Mouse (Mus musculus) yolk sac, embryonic 10.5 days (tissue): ENCODE measurements around the gene Setd1a.
"Not testable (repeated sequence)": the region's sequence is repeated elsewhere in the genome, so short reads cannot be mapped to it uniquely, and the experiment has no call there.

Experiments
- DNase-seq: peaks from one replicate; pipeline ENCODE4 v3.0.0-alpha.2; 2017; ENCODE audit warnings: low spot score

Setd1a gene

GRCm38 (mm10) chr7:127766851-127767609 lies 9.4 kb upstream of the Setd1a start:
- DNase-seq: peak; percentile 62

- no peak for DNase-seq
Measured at GRCm38 (mm10) chr7:127767671-127768345, 8.7 kb upstream of the Setd1a start.

DNA sequence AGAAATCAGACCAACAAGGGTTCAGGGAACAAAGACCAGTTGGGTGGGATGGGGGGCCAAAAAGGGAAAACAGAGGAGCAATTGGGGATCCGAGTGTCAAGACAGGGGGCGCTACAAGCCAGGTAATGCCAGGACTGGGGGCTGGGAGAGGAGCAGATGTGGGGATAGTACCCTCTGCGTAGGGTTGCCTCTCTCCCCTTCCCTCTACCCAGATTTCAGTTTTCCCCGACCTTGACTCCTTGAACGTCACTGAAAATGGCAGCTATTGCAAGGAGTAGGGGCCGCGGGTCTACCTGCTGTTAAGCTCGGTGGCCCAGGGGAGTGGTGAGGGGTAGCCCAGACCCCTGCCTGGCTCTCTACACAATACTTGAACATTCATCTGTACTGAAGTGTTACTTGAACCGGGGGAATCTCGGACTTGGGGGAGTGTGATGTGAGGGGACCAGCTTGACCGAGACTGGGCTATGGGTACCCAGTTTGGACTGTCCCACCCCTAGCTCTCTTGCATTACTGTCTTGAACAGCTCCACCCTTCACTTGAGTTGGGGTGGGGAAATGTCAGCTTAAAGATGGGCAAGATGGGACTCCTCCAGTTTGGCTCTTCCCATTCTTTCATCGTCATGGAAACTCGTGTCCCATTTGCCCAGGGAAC lies 8.0 kb upstream of the Setd1a start:
- DNase-seq: no peak

GRCm38 (mm10) chr7:127768997-127769593 lies 7.4 kb upstream of the Setd1a start:
- peak; percentile 95 for DNase-seq

DNA sequence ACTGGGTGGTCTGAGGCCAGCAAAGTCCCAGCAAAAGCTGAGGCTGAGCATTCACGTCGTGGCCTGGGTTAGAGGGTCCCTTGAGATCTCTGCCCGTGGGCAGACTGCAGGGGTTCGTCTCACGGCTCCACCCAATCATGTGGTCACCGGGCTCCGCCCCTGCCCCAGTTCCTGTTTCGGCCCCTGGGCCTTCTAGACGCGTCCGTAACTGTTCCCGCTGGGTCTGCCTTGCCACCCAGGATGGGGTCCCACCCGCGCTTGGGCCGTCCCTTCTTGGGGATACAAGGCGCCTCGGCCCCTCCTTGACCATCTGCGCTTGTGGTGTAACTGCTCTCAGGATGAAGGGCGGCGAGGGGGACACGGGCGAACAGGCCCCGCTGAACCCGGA lies 6.8 kb upstream of the Setd1a start, which contains the start of gene Orai3:
Gene Orai3, plus strand, starts transcription at position 165 of the 388 bp plus-strand sequence.
- DNase-seq: peak; percentile 90

DNA sequence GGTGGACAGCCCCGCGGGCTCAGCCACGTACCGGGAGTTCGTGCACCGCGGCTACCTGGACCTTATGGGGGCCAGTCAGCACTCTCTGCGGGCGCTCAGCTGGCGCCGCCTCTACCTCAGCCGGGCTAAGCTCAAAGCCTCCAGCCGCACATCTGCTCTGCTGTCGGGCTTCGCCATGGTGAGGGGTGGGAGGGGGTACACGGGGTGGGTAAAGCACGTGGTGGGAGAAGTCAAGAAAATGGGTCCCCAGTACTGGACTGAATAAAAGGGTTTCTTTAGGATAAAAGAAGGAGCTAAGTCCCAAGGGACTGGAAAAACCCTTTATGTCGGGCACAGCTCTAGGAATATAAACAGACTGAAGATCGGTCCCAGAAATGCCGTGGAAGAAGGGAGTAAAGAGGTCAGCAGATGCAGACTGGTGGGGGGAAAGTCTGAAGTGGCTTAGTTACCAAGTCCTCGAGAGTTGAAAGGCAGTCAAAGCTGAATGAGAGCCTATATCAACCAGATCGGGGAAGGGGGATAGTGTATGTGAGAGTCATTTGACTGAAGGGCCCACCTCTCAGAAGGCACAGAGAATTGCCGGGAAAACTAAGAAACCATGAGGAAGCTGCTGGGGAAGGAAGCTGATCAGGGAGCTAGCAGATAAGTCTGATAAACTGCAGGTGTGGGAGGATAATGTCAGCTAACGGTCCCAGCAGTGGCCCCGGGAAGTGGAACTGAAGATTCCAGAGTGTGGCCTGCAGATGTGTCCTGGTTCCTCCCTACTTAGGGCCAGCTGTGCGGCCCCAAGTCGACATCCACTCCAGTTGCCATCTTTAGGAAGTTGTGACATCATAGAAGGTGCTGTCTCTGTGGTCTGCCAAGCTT lies 6.2 kb upstream of the Setd1a start:
- DNase-seq: no peak

DNA sequence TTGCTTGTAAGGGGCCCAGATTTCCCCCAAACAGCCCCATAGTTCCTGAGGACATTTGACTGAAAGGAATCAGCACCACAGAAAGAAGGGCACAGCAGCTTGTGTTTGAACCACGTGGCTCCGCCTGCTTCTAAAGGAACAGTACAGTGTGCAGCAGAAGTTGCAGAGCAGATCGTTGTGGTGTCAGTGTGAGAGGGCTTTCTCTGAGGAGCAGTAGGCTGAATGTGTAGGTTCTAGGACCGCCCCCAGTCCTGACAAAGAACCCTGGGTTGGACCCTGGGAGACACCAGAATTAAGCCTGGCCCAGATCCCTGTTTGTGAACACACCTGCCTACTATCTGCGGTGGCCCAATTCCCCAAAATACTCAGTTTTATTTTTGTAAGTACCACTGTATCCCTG lies 5.2 kb upstream of the Setd1a start:
- DNase-seq: no peak

DNA sequence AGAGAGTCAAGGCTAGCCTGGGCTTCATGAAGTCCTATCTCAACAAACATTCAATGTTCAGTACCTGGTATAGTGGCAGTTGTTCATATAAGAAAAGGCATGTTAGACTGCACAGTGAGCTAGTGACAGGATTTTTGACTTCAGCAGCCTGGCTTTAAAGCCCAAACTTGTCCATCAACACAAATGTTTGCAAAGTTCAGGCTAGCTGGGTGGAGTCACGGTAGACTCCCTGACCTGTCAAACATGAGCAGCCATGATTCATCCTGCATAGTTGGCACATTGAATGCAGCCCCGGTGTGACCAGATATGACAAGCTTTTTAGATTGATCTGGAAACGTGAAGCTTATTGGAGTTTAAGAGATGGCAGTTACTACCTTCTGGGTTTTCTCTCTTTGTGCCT lies 4.4 kb upstream of the Setd1a start:
- DNase-seq: no peak

- DNase-seq: no peak
Measured at GRCm38 (mm10) chr7:127772557-127772956, 3.9 kb upstream of the Setd1a start.

- peak; percentile 49 for DNase-seq
Measured at GRCm38 (mm10) chr7:127773664-127774384, 2.6 kb upstream of the Setd1a start.

DNA sequence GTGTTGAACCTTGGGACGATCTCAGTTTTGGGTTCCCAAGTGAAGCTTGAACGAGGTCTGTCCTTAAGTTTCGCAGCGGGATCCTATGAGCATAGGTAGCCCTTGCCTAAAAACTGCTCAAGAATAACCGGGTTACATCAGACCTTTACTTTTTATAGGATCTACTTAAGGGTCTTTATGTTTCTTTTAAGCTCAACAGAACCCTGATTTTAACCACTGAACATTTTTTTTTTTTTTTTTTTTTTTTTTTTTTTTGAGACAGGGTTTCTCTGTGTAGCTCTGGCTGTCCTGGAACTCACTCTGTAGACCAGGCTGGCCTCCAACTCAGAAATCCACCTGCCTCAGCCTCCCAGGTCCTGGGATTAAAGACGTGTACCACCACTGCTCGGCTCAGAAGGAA lies 633 bp upstream of the Setd1a start:
- not testable (repeated sequence) for DNase-seq

GRCm38 (mm10) chr7:127776878-127777473 lies 506 bp downstream of the Setd1a start:
- peak; percentile 97 for DNase-seq

DNA sequence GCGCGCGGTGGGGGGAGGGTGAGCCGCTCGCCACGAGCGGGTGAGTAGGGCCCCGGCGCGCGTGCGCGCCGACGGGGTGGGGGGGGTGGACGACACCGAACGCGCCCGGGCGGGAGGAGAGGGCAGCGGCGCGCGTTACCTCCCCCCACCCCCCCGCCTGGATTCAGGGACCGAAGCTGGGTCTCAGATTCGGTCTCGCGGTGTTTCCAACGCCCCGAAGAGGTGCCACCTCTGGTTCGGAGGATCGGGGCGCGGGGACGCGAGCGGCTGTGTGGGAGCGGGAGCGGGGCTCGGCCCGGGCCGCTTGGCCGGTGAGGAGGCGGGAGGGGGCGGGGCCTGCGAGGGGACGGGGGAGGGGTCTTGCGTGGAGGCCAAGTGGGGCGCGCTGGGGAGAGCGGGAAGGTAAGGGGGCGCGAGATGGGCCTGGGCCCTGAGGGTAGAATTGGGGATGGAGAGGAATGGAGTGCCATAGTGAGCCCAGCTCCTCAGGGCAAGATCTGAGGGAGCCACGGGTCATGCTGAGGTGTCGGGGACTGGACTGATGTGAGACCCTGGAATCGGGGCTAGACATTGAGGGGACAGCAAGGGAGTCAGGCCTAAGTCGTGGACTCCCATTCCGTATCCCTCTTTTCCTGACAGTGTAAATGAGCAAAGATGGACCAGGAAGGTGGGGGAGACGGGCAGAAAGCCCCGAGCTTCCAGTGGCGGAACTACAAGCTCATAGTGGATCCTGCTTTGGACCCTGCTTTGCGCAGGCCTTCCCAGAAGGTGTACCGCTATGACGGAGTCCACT lies 1.2 kb downstream of the Setd1a start:
- peak; percentile 81 for DNase-seq

DNA sequence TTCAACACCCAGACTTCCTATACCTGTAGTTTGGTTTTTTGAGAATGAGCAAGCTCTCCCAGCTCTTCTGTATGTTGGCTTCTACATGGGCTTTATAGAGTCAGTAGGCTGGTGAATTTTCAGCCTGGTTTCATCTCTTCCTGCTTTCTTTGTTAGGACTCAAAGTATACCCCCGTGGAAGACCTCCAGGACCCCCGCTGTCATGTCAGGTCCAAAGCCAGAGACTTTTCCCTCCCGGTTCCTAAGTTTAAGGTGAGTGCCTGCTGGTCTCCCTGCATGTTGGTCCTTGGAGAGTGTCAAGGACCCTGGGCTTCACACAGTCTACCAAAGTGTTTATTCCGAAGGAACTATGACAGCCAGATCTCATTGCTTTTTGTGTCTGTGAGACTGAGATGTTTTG lies 1.9 kb downstream of the Setd1a start:
- DNase-seq: no peak

- DNase-seq: no peak
Measured at GRCm38 (mm10) chr7:127785308-127785707, 8.8 kb downstream of the Setd1a start, which contains the start of gene Gm49388. Gm49388 (plus strand) TSS chr7:127785608.

DNA sequence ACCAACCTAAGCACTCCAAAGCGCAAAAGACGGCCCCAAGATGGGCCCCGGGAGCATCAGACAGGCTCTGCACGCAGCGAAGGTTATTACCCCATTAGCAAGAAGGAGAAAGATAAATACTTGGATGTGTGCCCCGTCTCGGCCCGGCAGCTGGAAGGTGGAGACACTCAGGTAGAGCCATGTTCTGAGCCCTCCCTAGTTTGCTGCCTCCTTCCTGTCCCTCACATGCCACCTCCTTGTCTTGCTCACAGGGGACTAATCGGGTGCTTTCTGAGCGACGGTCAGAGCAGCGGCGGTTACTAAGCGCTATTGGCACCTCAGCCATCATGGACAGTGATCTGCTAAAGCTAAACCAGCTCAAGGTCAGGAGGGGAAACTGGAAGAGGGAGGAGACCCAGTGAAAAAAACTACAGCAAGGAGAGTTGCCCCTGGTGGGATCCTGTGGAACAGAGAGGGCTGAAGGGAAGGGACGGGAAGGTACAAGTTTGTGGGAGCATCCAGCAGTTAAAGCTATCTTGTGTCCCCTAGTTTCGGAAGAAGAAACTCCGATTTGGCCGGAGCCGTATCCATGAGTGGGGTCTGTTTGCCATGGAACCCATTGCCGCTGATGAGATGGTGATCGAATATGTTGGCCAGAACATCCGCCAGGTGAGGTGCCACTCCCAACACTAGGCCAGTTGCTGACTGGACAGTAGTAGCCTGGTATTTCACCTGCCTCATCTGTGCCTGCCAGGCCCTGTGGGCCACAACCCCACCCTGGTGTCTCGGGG lies 20.8 kb downstream of the Setd1a start:
- DNase-seq: no peak

DNA sequence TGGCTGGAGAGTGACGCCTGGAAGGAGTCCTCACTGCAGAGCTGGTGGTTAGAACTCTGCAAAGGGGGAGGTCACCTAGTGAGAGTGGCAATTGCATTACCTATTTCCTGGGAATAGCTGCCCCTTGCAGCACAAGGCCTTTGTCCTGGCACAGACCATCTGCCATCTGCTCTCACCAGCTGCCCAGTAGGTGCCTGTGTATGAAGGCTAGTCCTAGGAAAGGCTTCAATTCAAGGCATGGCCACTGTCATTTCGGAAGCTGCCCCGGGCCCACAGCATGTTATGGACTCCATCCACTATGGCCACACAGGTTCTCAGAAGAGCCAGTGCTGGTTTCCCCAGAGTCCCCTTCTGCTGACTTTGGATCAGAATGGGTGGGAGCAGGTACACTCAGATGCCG lies 22.1 kb downstream of the Setd1a start:
- no peak for DNase-seq

GRCm38 (mm10) chr7:127799211-127799610 lies 22.7 kb downstream of the Setd1a start:
- DNase-seq: no peak

DNA sequence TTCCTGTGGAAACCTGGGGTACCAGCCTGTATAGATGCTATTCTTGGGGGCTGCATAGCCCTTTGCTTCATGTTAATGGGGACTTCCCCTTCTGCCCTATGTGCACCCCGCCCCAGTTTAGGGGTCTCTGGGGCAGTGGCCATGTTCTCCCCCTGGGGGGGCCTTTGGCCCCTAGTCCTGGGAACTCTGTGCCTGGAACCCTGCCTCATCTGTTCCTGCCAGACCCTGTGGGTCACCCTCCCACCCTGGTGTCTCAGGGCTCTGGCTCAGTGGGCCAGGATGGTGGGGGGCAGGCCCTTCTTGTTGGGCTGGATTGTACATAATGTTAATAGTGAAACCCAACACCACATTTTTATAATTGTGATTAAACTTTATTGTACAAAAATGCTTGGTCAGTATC lies 23.3 kb downstream of the Setd1a start:
- DNase-seq: no peak
